ENCODE assay signal across 9 mouse cellular contexts in the genomic region with DNA sequence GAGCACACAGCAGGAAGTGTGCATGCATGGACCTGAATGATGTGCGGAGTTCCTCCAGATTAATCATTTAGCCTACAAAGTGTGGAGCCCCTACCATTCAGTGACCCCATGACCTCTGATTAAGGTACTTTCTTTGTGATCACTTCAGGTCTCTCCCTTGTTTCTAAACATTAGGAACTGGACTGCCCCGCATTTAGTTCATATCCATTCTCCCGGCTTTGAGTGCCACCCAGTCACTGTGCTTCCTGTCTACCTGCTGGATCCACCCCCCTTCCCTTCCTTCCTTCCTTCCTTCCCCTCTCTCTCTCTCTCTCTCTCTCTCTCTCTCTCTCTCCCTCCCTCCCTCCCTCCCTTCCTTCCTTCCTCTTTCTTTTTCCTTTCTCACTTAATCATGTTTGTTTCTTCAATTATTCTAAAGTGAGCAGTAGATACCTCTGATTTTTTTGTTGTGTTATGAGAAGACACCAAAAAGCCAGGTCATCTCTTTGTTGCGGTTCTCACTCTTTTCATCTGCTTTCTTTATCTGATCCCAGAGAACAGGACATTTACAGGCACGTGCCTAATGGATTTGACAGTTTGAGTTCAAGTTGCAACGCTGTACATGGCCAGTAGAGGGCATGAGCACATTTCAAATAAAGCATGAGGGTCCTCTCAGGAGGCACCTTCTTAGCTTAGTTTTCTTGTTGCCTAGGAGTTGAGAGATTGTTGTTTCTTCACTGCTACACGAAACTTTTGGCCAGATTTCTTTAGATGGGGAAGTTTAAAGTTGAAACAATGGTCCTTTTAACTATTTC.
DNase-seq lines count a peak whose midpoint lies in the region; ATAC-seq and TF ChIP-seq lines count a peak whose summit lies in the region.
"Had no signal": no experiment of that assay in that cellular context is flagged by ENCODE, and none has a peak within 500 bp of the region (broad histone marks: within the 10 kb centered on the region; RNA-seq: fewer than 3 reads in every experiment).

No protein-coding gene starts in this region.

- in situ Hi-C loops in CH12.LX (cut with MboI; ENCODE audit: low pct_ligation_motif_present, low pct_unique_long_range_greater_than_20kb, low sequenced_read_pairs), result loop anchor here (25.0 kb wide), 1 partner anchor 557 kb away; a partner anchor contains a TSS
- in situ Hi-C loops in Patski (cut with MboI; ENCODE audit: low pct_unique_long_range_greater_than_20kb), result loop anchor here (5.0 to 25.0 kb wide), 2 partner anchors 562 to 757 kb away; a partner anchor contains a TSS

- no peak for TF ChIP-seq EP300 in CH12.LX (IDR thresholded peaks at IDR 0.05; ENCODE audit: low read length)
- TF ChIP-seq EP300 in liver, embryonic 14.5 days (IDR thresholded peaks at IDR 0.05; ENCODE audit: low read depth), result no peak

- POLR2A ChIA-PET in Patski (lab: Charles Lee), result interaction anchor here (0.7 kb wide), 1 partner anchor 570 kb away, joined by 3 read pairs; no protein-coding TSS in a partner anchor

- no peak overlapping the region for H3K4me2 ChIP-seq in CH12.LX (ENCODE audit: insufficient read depth, low read depth, poor library complexity, severe bottlenecking)
- H3K4me2 ChIP-seq in liver, embryonic 14.5 days (ENCODE audit: low read depth), result no peak overlapping the region
- no peak overlapping the region for H3K4me2 ChIP-seq in neural tube, embryonic 13.5 days
- H3K4me2 ChIP-seq: heart, embryonic 15.5 days had no signal

- H3K79me2 ChIP-seq in CH12.LX (replicated peaks; ENCODE audit: control insufficient read depth, extremely low read depth, insufficient read depth, poor library complexity, severe bottlenecking), result no peaks in the 10 kb centered on the region

- dilution Hi-C loops in CH12.LX (cut with MboI; ENCODE audit: extremely low pct_ligation_motif_present, extremely low pct_unique_long_range_greater_than_20kb, low sequenced_read_pairs), result no loop called here

- H3K9ac ChIP-seq in CH12.LX (ENCODE audit: insufficient read depth, low read depth), result no peak overlapping the region
- H3K9ac ChIP-seq in liver, embryonic 14.5 days (replicated peaks), result no peak overlapping the region
- no peak overlapping the region for H3K9ac ChIP-seq in neural tube, embryonic 13.5 days
- H3K9ac ChIP-seq: heart, embryonic 15.5 days had no signal

- no peak for TF ChIP-seq POLR2A in CH12.LX (IDR thresholded peaks at IDR 0.05; ENCODE audit: low read depth, low read length)

- ATAC-seq in Patski, result no peak
- no peak for ATAC-seq in liver, embryonic 14.5 days (ENCODE audit: insufficient read depth)
- ATAC-seq in neural tube, embryonic 13.5 days (ENCODE audit: low read depth), result peak; percentile 67
- no peak for ATAC-seq in activated CD4-positive, CD25-positive, alpha-beta regulatory T cell, adult 4 months

- CTCF ChIA-PET in Patski (lab: Charles Lee), result interaction anchor here (0.6 to 1.9 kb wide), 8 partner anchors 33 to 565 kb away, joined by 3 to 12 read pairs (median 3); no protein-coding TSS in a partner anchor

- H3K36me3 ChIP-seq in CH12.LX (replicated peaks in 1 of 2; ENCODE audit: control insufficient read depth in 1 of 2, insufficient read depth in 1 of 2, low read length in 1 of 2), result no peaks in the 10 kb centered on the region
- H3K36me3 ChIP-seq in liver, embryonic 14.5 days (replicated peaks; ENCODE audit: control insufficient read depth, insufficient read depth, low read depth), result no peaks in the 10 kb centered on the region
- H3K36me3 ChIP-seq in neural tube, embryonic 13.5 days, result no peaks in the 10 kb centered on the region
- H3K36me3 ChIP-seq: heart, embryonic 15.5 days had no signal

- H3K27me3 ChIP-seq in CH12.LX (replicated peaks) (no peaks in the 10 kb centered on the region), Patski (no peaks in the 10 kb centered on the region)
- no peaks in the 10 kb centered on the region for H3K27me3 ChIP-seq in liver, embryonic 14.5 days (ENCODE audit: control insufficient read depth, insufficient read depth, low read length)
- H3K27me3 ChIP-seq in neural tube, embryonic 13.5 days, result no peaks in the 10 kb centered on the region
- H3K27me3 ChIP-seq: heart, embryonic 15.5 days had no signal

- peak; percentile 91 for TF ChIP-seq RAD21 in CH12.LX (IDR thresholded peaks at IDR 0.05; ENCODE audit: low read depth, low read length)

- TF ChIP-seq CTCF in CH12.LX (conservative IDR thresholded peaks at IDR 0.05 in 1 of 2, IDR thresholded peaks at IDR 0.05 in 1 of 2; ENCODE audit: low read depth in 2 of 2, low read length in 2 of 2) (peak; percentile 81 to 87), Patski (IDR thresholded peaks at IDR 0.05) (peak; percentile 73)
- TF ChIP-seq CTCF in liver, embryonic 14.5 days (IDR thresholded peaks at IDR 0.05; ENCODE audit: low read depth), result peak; percentile 68

- WGBS in liver, embryonic 14.5 days (ENCODE audit: insufficient replicate concordance), result 8% methylated on average over 7 of the region's 7 CpGs
- WGBS in neural tube, embryonic 13.5 days, result 13% methylated on average over 7 of the region's 7 CpGs

- H3K4me3 ChIP-seq in CH12.LX (replicated peaks in 1 of 3; ENCODE audit: low read depth in 2 of 3, low read length in 2 of 3, poor library complexity in 1 of 3), result no peak overlapping the region
- H3K4me3 ChIP-seq in liver, embryonic 14.5 days (ENCODE audit: insufficient read depth in 1 of 2, low read depth in 2 of 2, low read length in 2 of 2), result no peak overlapping the region
- H3K4me3 ChIP-seq in neural tube, embryonic 13.5 days, result no peak overlapping the region
- H3K4me3 ChIP-seq: heart, embryonic 15.5 days had no signal

- H3K27ac ChIP-seq in CH12.LX (ENCODE audit: insufficient read depth, low read depth), result no peak overlapping the region
- no peak overlapping the region for H3K27ac ChIP-seq in liver, embryonic 14.5 days
- no peak overlapping the region for H3K27ac ChIP-seq in neural tube, embryonic 13.5 days (replicated peaks)
- H3K27ac ChIP-seq: heart, embryonic 15.5 days had no signal

- no peaks in the 10 kb centered on the region for H3K9me3 ChIP-seq in CH12.LX (replicated peaks; ENCODE audit: low read length)
- H3K9me3 ChIP-seq in liver, embryonic 14.5 days (ENCODE audit: control insufficient read depth, low read length), result no peaks in the 10 kb centered on the region
- no peaks in the 10 kb centered on the region for H3K9me3 ChIP-seq in neural tube, embryonic 13.5 days
- H3K9me3 ChIP-seq: heart, embryonic 15.5 days had no signal

- H3K4me1 ChIP-seq in CH12.LX (ENCODE audit: control insufficient read depth in 1 of 2, insufficient read depth in 2 of 2), result peaks cover 0 to 4% of the 10 kb centered on the region in 2 experiments; a peak in 2 of 4 replicates
- no peaks in the 10 kb centered on the region for H3K4me1 ChIP-seq in liver, embryonic 14.5 days (replicated peaks; ENCODE audit: control insufficient read depth in 2 of 2, insufficient read depth in 2 of 2, low read length in 1 of 2)
- peaks cover 6% of the 10 kb centered on the region for H3K4me1 ChIP-seq in neural tube, embryonic 13.5 days (replicated peaks)
- H3K4me1 ChIP-seq: heart, embryonic 15.5 days had no signal

- peak; percentile 75 for DNase-seq in CH12.LX (ENCODE audit: extremely low read depth)
- no peak for DNase-seq in Patski (ENCODE audit: low read depth, low spot score)
- DNase-seq in cerebellum, postnatal 14 days, result peak; percentile 83 to 84
- peak; percentile 28 for DNase-seq in gastrocnemius, postnatal 10 days
- peak; percentile 73 for DNase-seq in kidney, postnatal 10 days
- DNase-seq in liver, embryonic 14.5 days (ENCODE audit: low read depth in 3 of 3, low spot score in 3 of 3), result peak; percentile 28 to 37 (median 35)

TF ChIP-seq in CH12.LX, 34 proteins besides CTCF, POLR2A, EP300 and RAD21:
- TF ChIP-seq SMC3 (IDR thresholded peaks at IDR 0.05; ENCODE audit: low read depth, low read length) (peak; percentile 70), KAT2A (IDR thresholded peaks at IDR 0.05; ENCODE audit: insufficient replicate concordance, low read length) (no peak), RCOR1 (conservative IDR thresholded peaks at IDR 0.05; ENCODE audit: low read depth, low read length) (no peak), ZKSCAN1 (IDR thresholded peaks at IDR 0.05; ENCODE audit: borderline replicate concordance, low read depth, low read length) (no peak), MAX (IDR thresholded peaks at IDR 0.05; ENCODE audit: low read length) (peak; percentile 54; the same call in 1 of the 2 replicates), BHLHE40 (IDR thresholded peaks at IDR 0.05; ENCODE audit: low read depth, low read length) (peak; percentile 96), MYC (IDR thresholded peaks at IDR 0.05; ENCODE audit: low read depth, low read length) (peak; percentile 68; the same call in 1 of the 2 replicates)
